Mouse (Mus musculus): ENCODE results near the gene Speer2.

GRCm38 (mm10) chr16:69904303-69904702 lies 40.8 kb upstream of the Speer2 start:
- TF ChIP-seq CTCF (IDR thresholded peaks at IDR 0.05; ENCODE audit: insufficient read depth, low read length) (no peak), POLR2A (IDR thresholded peaks at IDR 0.05; ENCODE audit: borderline replicate concordance, extremely low read depth, low read depth, low read length) (no peak)
